Mouse (Mus musculus) neural tube, embryonic 15.5 days (tissue): Measurements from ENCODE around the gene Osbpl10. TPM values are rescaled to one million over a fixed set of nuclear protein-coding genes. Genes with fewer than 3 reads are reported as not detected.

Experiments used
- ATAC-seq: fragments of 200-750 bp; cut with Nextera tagmentation; 2 replicates; pipeline ENCODE4 v1.8.0; 2017; ENCODE audit warnings: mild to moderate bottlenecking, moderate TSS enrichment, moderate library complexity; ENCODE audit not compliant: low FRiP score
- H3K27ac ChIP-seq: fragments of 300-500 bp; sonication (generic); replicated peaks from 2 replicates; pipeline ENCODE4 v1.5.1; 2015; ENCODE audit warnings: mild to moderate bottlenecking, inconsistent platforms
- H3K27me3 ChIP-seq: fragments of 300-500 bp; sonication (generic); replicated peaks from 2 replicates; pipeline ENCODE4 v1.6.1; 2015; ENCODE audit warnings: inconsistent platforms
- H3K36me3 ChIP-seq: fragments of 300-500 bp; sonication (generic); 2 replicates; pipeline ENCODE4 v1.6.1; 2015; ENCODE audit warnings: inconsistent platforms
- H3K4me1 ChIP-seq: fragments of 300-500 bp; sonication (generic); 2 replicates; pipeline ENCODE4 v1.6.1; 2015; ENCODE audit warnings: inconsistent platforms
- H3K4me2 ChIP-seq: fragments of 300-500 bp; sonication (generic); 2 replicates; pipeline ENCODE4 v1.6.1; 2015; ENCODE audit warnings: inconsistent platforms, mild to moderate bottlenecking, moderate library complexity
- H3K4me3 ChIP-seq: fragments of 300-500 bp; sonication (generic); replicated peaks from 2 replicates; pipeline ENCODE4 v1.5.1; 2015; ENCODE audit warnings: mild to moderate bottlenecking, inconsistent platforms
- H3K9ac ChIP-seq: fragments of 300-500 bp; sonication (generic); replicated peaks from 2 replicates; pipeline ENCODE4 v1.6.1; 2015; ENCODE audit warnings: mild to moderate bottlenecking, inconsistent platforms
- H3K9me3 ChIP-seq: fragments of 300-500 bp; sonication (generic); replicated peaks from 2 replicates; pipeline ENCODE4 v1.6.1; 2016; ENCODE audit warnings: inconsistent platforms
- WGBS: fragments of 180-500 bp; shearing (Covaris S2); methylation state at CpG from one replicate; pipeline ENCODE4 v1.1.7; 2015; ENCODE audit warnings: mixed read lengths; 5-methylcytosine and 5-hydroxymethylcytosine counted together
- polyA plus RNA-seq: library from polyadenylated mRNA; unstranded; fragments of >200 nt; fragmentation: Nextera tagmentation; extraction: Ambion mirVana; gene quantifications from 2 replicates; pipeline ENCODE4 v1.2.1, GENCODE M21; 2015

Osbpl10 gene
- polyA plus RNA-seq, 1 experiment from 2014 or later: 3.1 TPM

GRCm38 (mm10) chr9:115214572-115215571 is 236.5 kb downstream of the Osbpl10 start:
- H3K27ac ChIP-seq: no peak overlapping the region
- WGBS: 24% methylated on average over 7 of the region's 7 CpGs
- ATAC-seq: no peak
- H3K9me3 ChIP-seq: no peaks in the 10 kb centered on the region
- no peak overlapping the region for H3K4me2 ChIP-seq
- no peak overlapping the region for H3K9ac ChIP-seq
- no peaks in the 10 kb centered on the region for H3K27me3 ChIP-seq
- no peaks in the 10 kb centered on the region for H3K36me3 ChIP-seq
- peaks cover 25% of the 10 kb centered on the region for H3K4me1 ChIP-seq
- no peak overlapping the region for H3K4me3 ChIP-seq

- H3K4me1 ChIP-seq: peaks cover 16% of the 10 kb centered on the region
- H3K36me3 ChIP-seq: no peaks in the 10 kb centered on the region
- 0 out of 2 replicates have a peak overlapping the region, but pooled peaks have one; percentile 9 for H3K4me2 ChIP-seq
- H3K9ac ChIP-seq: no peak overlapping the region
- no peak overlapping the region for H3K4me3 ChIP-seq
- no peaks in the 10 kb centered on the region for H3K9me3 ChIP-seq
- ATAC-seq: no peak
- no peak overlapping the region for H3K27ac ChIP-seq
- 20% methylated on average over 21 of the region's 21 CpGs for WGBS
- no peaks in the 10 kb centered on the region for H3K27me3 ChIP-seq
Observed at GRCm38 (mm10) chr9:115215830-115216701, 237.7 kb downstream of the Osbpl10 start.

- 22% methylated on average over 9 of the region's 9 CpGs for WGBS
- Histone ChIP-seq H3K27me3 (no peaks in the 10 kb centered on the region), H3K9ac (no peak overlapping the region), H3K9me3 (no peaks in the 10 kb centered on the region), H3K4me1 (peaks cover 11% of the 10 kb centered on the region), H3K36me3 (no peaks in the 10 kb centered on the region), H3K4me2 (no peak overlapping the region), H3K27ac (no peak overlapping the region), H3K4me3 (no peak overlapping the region)
- no peak for ATAC-seq
Observed at GRCm38 (mm10) chr9:115217984-115218383, 239.6 kb downstream of the Osbpl10 start.

- Histone ChIP-seq H3K4me1 (peaks cover 9% of the 10 kb centered on the region), H3K36me3 (no peaks in the 10 kb centered on the region), H3K9ac (no peak overlapping the region), H3K4me2 (no peak overlapping the region), H3K4me3 (no peak overlapping the region), H3K27me3 (no peaks in the 10 kb centered on the region), H3K9me3 (no peaks in the 10 kb centered on the region), H3K27ac (no peak overlapping the region)
- WGBS: 75% methylated on average over 7 of the region's 7 CpGs
- ATAC-seq: no peak
Observed at GRCm38 (mm10) chr9:115220466-115220865, 242.1 kb downstream of the Osbpl10 start.

DNA sequence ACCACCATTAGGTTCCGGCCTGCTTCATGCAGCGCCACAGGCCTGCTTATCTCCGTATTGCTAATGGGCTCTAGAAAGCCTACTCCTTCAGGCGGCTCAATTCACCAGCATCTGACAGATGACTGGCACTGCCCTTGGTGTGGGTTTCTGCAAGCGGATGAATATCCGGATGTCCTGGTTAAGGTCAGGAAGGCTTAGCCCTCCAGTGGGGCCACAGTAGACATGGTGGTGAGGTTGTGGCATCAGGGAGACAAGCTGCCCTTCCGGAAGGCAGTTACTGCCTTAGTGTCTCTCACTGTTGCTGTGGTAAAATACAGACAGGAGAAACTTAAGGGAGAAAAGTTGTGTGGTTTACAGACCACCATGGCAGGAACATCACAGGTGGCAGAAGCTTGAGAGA is 242.9 kb downstream of the Osbpl10 start:
- Histone ChIP-seq H3K4me3 (no peak overlapping the region), H3K4me2 (no peak overlapping the region), H3K27ac (no peak overlapping the region), H3K9ac (no peak overlapping the region), H3K27me3 (no peaks in the 10 kb centered on the region), H3K36me3 (no peaks in the 10 kb centered on the region), H3K9me3 (no peaks in the 10 kb centered on the region), H3K4me1 (peaks cover 2% of the 10 kb centered on the region; the same call in 1 of the 2 replicates)
- 93% methylated on average over 7 of the region's 7 CpGs for WGBS
- ATAC-seq: no peak

GRCm38 (mm10) chr9:115224744-115225354 is 246.5 kb downstream of the Osbpl10 start:
- H3K4me1 ChIP-seq: no peaks in the 10 kb centered on the region
- ATAC-seq: no peak
- no peaks in the 10 kb centered on the region for H3K36me3 ChIP-seq
- H3K4me2 ChIP-seq: no peak overlapping the region
- H3K9me3 ChIP-seq: no peaks in the 10 kb centered on the region
- H3K27me3 ChIP-seq: no peaks in the 10 kb centered on the region
- no peak overlapping the region for H3K4me3 ChIP-seq
- no peak overlapping the region for H3K9ac ChIP-seq
- H3K27ac ChIP-seq: no peak overlapping the region
- WGBS: 19% methylated on average over 7 of the region's 7 CpGs

- Histone ChIP-seq H3K4me3 (no peak overlapping the region), H3K27me3 (no peaks in the 10 kb centered on the region), H3K9me3 (no peaks in the 10 kb centered on the region), H3K27ac (no peak overlapping the region), H3K9ac (no peak overlapping the region), H3K4me2 (no peak overlapping the region), H3K4me1 (no peaks in the 10 kb centered on the region), H3K36me3 (no peaks in the 10 kb centered on the region)
- ATAC-seq: no peak
- 78% methylated on average over 4 of the region's 4 CpGs for WGBS
Observed at GRCm38 (mm10) chr9:115229145-115229544, 250.8 kb downstream of the Osbpl10 start.

DNA sequence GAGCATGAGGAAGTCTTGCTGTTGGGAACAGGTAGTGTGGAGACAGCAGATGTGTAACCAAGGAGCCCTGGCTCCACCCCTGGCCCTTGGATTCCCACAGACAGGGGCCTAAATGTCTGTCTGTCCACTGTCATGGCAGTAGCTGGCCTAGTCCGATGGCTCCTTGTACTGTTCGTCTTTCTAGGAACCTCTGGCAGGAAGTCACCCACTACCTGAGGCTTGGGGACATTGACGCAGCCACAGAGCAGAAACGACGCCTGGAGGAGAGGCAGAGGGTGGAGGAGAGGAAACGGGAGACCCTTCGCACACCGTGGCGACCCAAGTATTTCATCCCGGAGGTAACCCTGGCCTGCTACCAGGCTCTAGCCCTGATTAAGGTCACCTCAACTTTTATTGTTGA is 251.3 kb downstream of the Osbpl10 start:
- Histone ChIP-seq H3K9me3 (no peaks in the 10 kb centered on the region), H3K4me2 (no peak overlapping the region), H3K36me3 (no peaks in the 10 kb centered on the region), H3K27me3 (no peaks in the 10 kb centered on the region), H3K27ac (no peak overlapping the region), H3K4me1 (no peaks in the 10 kb centered on the region), H3K4me3 (no peak overlapping the region), H3K9ac (no peak overlapping the region)
- WGBS: 82% methylated on average over 10 of the region's 10 CpGs
- no peak for ATAC-seq

DNA sequence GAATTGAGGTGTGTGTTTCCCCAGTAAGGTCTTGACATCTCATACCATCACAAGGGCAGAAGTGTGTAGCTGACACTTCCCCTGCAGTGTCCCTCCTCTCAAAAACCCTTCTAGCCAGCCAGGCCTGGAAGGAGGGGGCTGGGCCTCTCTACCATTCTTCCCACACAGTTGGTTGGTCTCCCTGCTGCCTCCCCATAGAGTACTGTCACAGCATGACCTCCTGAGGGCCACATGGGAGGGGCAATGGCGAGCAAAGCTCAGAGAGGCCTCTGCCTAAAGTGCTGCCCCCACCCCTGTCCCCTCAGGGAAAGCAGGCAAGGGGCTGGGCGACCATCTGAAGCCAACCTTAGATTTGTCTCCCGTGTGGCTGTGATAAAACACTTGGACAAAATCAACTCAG is 251.8 kb downstream of the Osbpl10 start:
- H3K4me2 ChIP-seq: no peak overlapping the region
- H3K27ac ChIP-seq: no peak overlapping the region
- no peaks in the 10 kb centered on the region for H3K9me3 ChIP-seq
- H3K4me3 ChIP-seq: no peak overlapping the region
- no peaks in the 10 kb centered on the region for H3K36me3 ChIP-seq
- 24% methylated on average over 3 of the region's 3 CpGs for WGBS
- ATAC-seq: no peak
- no peaks in the 10 kb centered on the region for H3K4me1 ChIP-seq
- H3K9ac ChIP-seq: no peak overlapping the region
- H3K27me3 ChIP-seq: no peaks in the 10 kb centered on the region

- Histone ChIP-seq H3K36me3 (no peaks in the 10 kb centered on the region), H3K27ac (no peak overlapping the region), H3K9me3 (no peaks in the 10 kb centered on the region), H3K4me2 (no peak overlapping the region), H3K9ac (no peak overlapping the region), H3K4me3 (no peak overlapping the region), H3K4me1 (no peaks in the 10 kb centered on the region), H3K27me3 (no peaks in the 10 kb centered on the region)
- no peak for ATAC-seq
- WGBS: 89% methylated on average over 3 of the region's 3 CpGs
Observed at GRCm38 (mm10) chr9:115231476-115231875, 253.1 kb downstream of the Osbpl10 start.

- no peak overlapping the region for H3K27ac ChIP-seq
- H3K9ac ChIP-seq: no peak overlapping the region
- no peaks in the 10 kb centered on the region for H3K36me3 ChIP-seq
- H3K4me3 ChIP-seq: no peak overlapping the region
- ATAC-seq: no peak
- no peak overlapping the region for H3K4me2 ChIP-seq
- no peaks in the 10 kb centered on the region for H3K27me3 ChIP-seq
- 94% methylated on average over 5 of the region's 5 CpGs for WGBS
- no peaks in the 10 kb centered on the region for H3K4me1 ChIP-seq
- H3K9me3 ChIP-seq: no peaks in the 10 kb centered on the region
Observed at GRCm38 (mm10) chr9:115233721-115234120, 255.4 kb downstream of the Osbpl10 start.
